Mouse (Mus musculus) neural tube, embryonic 11.5 days (tissue): ENCODE measurements at regions not wholly inside any gene's neighbourhood (a gene's known extent, or its start where the extent isn't known, plus 50 kb on each side); places are given as distances from the start of the nearest gene placed in this dataset.

ENCODE experiments used
- ATAC-seq: fragments of 200-750 bp; cut with Nextera tagmentation; 2 replicates; pipeline ENCODE4 v1.8.0; 2017; ENCODE audit warnings: moderate number of reproducible peaks, mild to moderate bottlenecking, moderate TSS enrichment, moderate library complexity; ENCODE audit not compliant: insufficient read depth, low FRiP score, low TSS enrichment
- DNase-seq: peaks from one replicate; pipeline ENCODE4 v3.0.0-alpha.2; 2015; ENCODE audit warnings: low spot score
- H3K27ac ChIP-seq: fragments of 300-500 bp; sonication (generic); 2 replicates; pipeline ENCODE4 v1.5.1; 2014; ENCODE audit warnings: low read depth, mild to moderate bottlenecking, low read length
- H3K27me3 ChIP-seq: fragments of 300-500 bp; sonication (generic); 2 replicates; pipeline ENCODE4 v1.6.1; 2014; ENCODE audit warnings: mild to moderate bottlenecking, low read length, mixed read lengths; ENCODE audit not compliant: control insufficient read depth, insufficient read depth
- H3K36me3 ChIP-seq: fragments of 300-500 bp; sonication (generic); 2 replicates; pipeline ENCODE4 v1.6.1; 2014; ENCODE audit warnings: mild to moderate bottlenecking, low read length, moderate library complexity, mixed read lengths; ENCODE audit not compliant: control insufficient read depth, insufficient read depth
- H3K4me1 ChIP-seq: fragments of 300-500 bp; sonication (generic); 2 replicates; pipeline ENCODE4 v1.6.1; 2014; ENCODE audit warnings: low read length, mixed read lengths; ENCODE audit not compliant: control insufficient read depth, insufficient read depth
- H3K4me2 ChIP-seq: fragments of 300-500 bp; sonication (generic); 2 replicates; pipeline ENCODE4 v1.6.1; 2014; ENCODE audit warnings: low read depth, mild to moderate bottlenecking, moderate library complexity
- H3K4me3 ChIP-seq: fragments of 300-500 bp; sonication (generic); 2 replicates; pipeline ENCODE4 v1.5.1; 2014; ENCODE audit warnings: low read depth, low read length
- H3K9ac ChIP-seq: fragments of 300-500 bp; sonication (generic); 2 replicates; pipeline ENCODE4 v1.6.1; 2014; ENCODE audit warnings: mild to moderate bottlenecking, low read length
- H3K9me3 ChIP-seq: fragments of 300-500 bp; sonication (generic); 2 replicates; pipeline ENCODE4 v1.6.1; 2016; ENCODE audit warnings: low read length; ENCODE audit not compliant: control insufficient read depth
- WGBS: fragments of 180-500 bp; shearing (Covaris S2); extraction: QIAGEN DNeasy Blood & Tissue Kit; methylation state at CpG from one replicate; pipeline ENCODE4 v1.1.7; 2014; 5-methylcytosine and 5-hydroxymethylcytosine counted together

GRCm38 (mm10) chr5:127036472-127036871 is 205.1 kb upstream of the Tmem132c start:
- Histone ChIP-seq H3K4me3 (no peak overlapping the region), H3K9me3 (no peaks in the 10 kb centered on the region), H3K4me1 (no peaks in the 10 kb centered on the region), H3K27me3 (no peaks in the 10 kb centered on the region), H3K27ac (no peak overlapping the region), H3K36me3 (no peaks in the 10 kb centered on the region), H3K9ac (no peak overlapping the region), H3K4me2 (no peak overlapping the region)
- ATAC-seq (no peak), DNase-seq (no peak)
- WGBS: 56% methylated on average over 5 of the region's 5 CpGs

GRCm38 (mm10) chr5:127057770-127058169 is 183.8 kb upstream of the Tmem132c start:
- no peak for DNase-seq
- Histone ChIP-seq H3K9me3 (no peaks in the 10 kb centered on the region), H3K9ac (no peak overlapping the region), H3K4me3 (no peak overlapping the region), H3K36me3 (no peaks in the 10 kb centered on the region), H3K27me3 (no peaks in the 10 kb centered on the region), H3K4me2 (no peak overlapping the region), H3K27ac (no peak overlapping the region), H3K4me1 (no peaks in the 10 kb centered on the region)
- 73% methylated on average over 4 of the region's 4 CpGs for WGBS
- ATAC-seq: no peak

GRCm38 (mm10) chr5:127074327-127074726 is 167.3 kb upstream of the Tmem132c start:
- 62% methylated on average over 4 of the region's 4 CpGs for WGBS
- DNase-seq: no peak

More at GRCm38 (mm10) chr5:127074327-127074726, 167.3 kb upstream of the Tmem132c start:
- H3K4me2 ChIP-seq: no peak overlapping the region
- no peaks in the 10 kb centered on the region for H3K4me1 ChIP-seq
- H3K9ac ChIP-seq: no peak overlapping the region
- no peak for ATAC-seq
- H3K27ac ChIP-seq: no peak overlapping the region
- H3K36me3 ChIP-seq: no peaks in the 10 kb centered on the region
- no peaks in the 10 kb centered on the region for H3K27me3 ChIP-seq
- no peaks in the 10 kb centered on the region for H3K9me3 ChIP-seq
- H3K4me3 ChIP-seq: no peak overlapping the region
